Mouse (Mus musculus): ENCODE data around the gene Atp5s.

GRCm38 (mm10) chr12:69681566-69682061 is 43.1 kb upstream of the Atp5s start, which contains the start of gene Sos2:
- no peak for TF ChIP-seq CTCF (IDR thresholded peaks at IDR 0.05; ENCODE audit: control insufficient read depth, insufficient read depth, insufficient replicate concordance, low read depth, low read length)
- TF ChIP-seq POLR2A (IDR thresholded peaks at IDR 0.05; ENCODE audit: control insufficient read depth, low read depth, low read length) = no peak
